Mouse (Mus musculus) embryo, embryonic 11 days (tissue): ENCODE measurements at regions not wholly inside any gene's neighbourhood (a gene's known extent, or its start where the extent isn't known, plus 50 kb on each side); places are given as distances from the start of the nearest gene placed in this dataset.

Experiments used
- DNase-seq: peaks from one replicate; pipeline ENCODE4 v3.0.0-alpha.2; 2015

GRCm38 (mm10) chr17:29775836-29776235 is 59.0 kb upstream of the Ccdc167 start:
- no peak for DNase-seq

GRCm38 (mm10) chr17:29773339-29773738 is 56.5 kb upstream of the Ccdc167 start:
- peak; percentile 51 for DNase-seq

- DNase-seq = no peak
Measured at GRCm38 (mm10) chr17:29770914-29771313, 54.1 kb upstream of the Ccdc167 start.

GRCm38 (mm10) chr17:29769631-29770030 is 52.8 kb upstream of the Ccdc167 start:
- DNase-seq = no peak

GRCm38 (mm10) chr17:29769143-29769542 is 52.3 kb upstream of the Ccdc167 start:
- no peak for DNase-seq

- no peak for DNase-seq
Measured at GRCm38 (mm10) chr17:29768642-29769041, 51.8 kb upstream of the Ccdc167 start.
